Mouse (Mus musculus): ENCODE measurements around the gene Rdh16f1. TPM values are rescaled to one million over a fixed set of nuclear protein-coding genes. Genes with fewer than 3 reads are reported as not detected.
"Not testable (repeated sequence)": the region's sequence is repeated elsewhere in the genome, so short reads cannot be mapped to it uniquely, and the experiment has no call there.

The Rdh16f1 gene
- polyA plus RNA-seq, 1 experiment from 2014 or later: 1.9 TPM

DNA sequence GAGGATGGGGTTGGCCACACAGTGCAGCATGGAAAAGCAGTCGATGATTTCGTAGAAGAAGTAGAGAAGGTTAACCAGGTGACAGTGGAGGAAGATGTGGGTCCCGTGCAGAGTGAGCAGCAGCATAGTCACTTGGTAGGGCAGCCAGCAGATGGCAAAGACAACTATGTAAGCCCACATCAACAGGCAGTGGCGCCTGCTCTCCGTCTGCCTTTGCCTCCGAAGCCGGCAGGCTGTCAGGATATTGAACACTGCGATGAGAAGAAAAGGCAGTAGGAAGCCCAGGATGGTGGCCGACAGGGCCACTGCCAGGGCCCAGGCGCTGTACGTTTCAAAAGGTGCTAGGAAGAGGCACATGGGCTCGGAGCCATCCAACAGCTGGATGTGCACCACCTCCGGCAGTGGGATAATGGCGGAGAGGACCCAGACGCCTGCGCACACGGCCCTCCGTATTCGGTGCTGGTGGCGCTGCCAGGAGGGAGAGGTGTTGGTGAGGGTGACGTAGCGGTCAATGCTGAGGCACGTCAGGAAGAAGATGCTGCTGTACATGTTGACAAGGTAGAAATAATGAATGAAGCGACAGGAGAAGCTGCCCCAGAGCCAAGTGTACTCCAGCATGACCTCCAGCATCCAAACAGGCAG, 9.3 kb upstream of the Rdh16f1 start:
- peaks cover 9% of the 10 kb centered on the region for H3K4me1 ChIP-seq
- 56% methylated on average over 24 of the region's 24 CpGs for WGBS
- H3K4me3 ChIP-seq (replicated peaks): peak overlapping the region; percentile 7; the same call in 1 of the 2 replicates
- no peak for ATAC-seq (ENCODE audit: insufficient number of reproducible peaks, low FRiP score, low TSS enrichment, low read depth)
- peaks cover 22% of the 10 kb centered on the region for H3K36me3 ChIP-seq
- no peaks in the 10 kb centered on the region for H3K9me3 ChIP-seq (replicated peaks)
- no peak overlapping the region for H3K27ac ChIP-seq (replicated peaks)
- no peaks in the 10 kb centered on the region for H3K27me3 ChIP-seq
- peak overlapping the region; percentile 26 for H3K4me2 ChIP-seq (replicated peaks)
- no peak overlapping the region for H3K9ac ChIP-seq

- Histone ChIP-seq H3K36me3 (peaks cover 13% of the 10 kb centered on the region), H3K4me3 (replicated peaks) (no peak within 1 kb of the TSS), H3K9me3 (replicated peaks) (no peaks in the 10 kb centered on the region), H3K4me1 (peaks cover 9% of the 10 kb centered on the region), H3K9ac (no peak within 1 kb of the TSS), H3K27me3 (no peaks in the 10 kb centered on the region), H3K4me2 (replicated peaks) (no peak within 1 kb of the TSS), H3K27ac (replicated peaks) (no peak within 1 kb of the TSS)
- no peak for ATAC-seq (ENCODE audit: insufficient number of reproducible peaks, low FRiP score, low TSS enrichment, low read depth)
- WGBS: 50% methylated on average over 8 of the region's 8 CpGs
Measured at GRCm38 (mm10) chr10:127751548-127751947, 8.0 kb upstream of the Rdh16f1 start, which contains the start of gene Gpr182. Gene Gpr182 (minus strand): TSS chr10:127751732.

GRCm38 (mm10) chr10:127754566-127755166, 4.9 kb upstream of the Rdh16f1 start:
- Histone ChIP-seq H3K4me3 (replicated peaks) (no peak overlapping the region), H3K9ac (no peak overlapping the region), H3K4me2 (replicated peaks) (no peak overlapping the region), H3K4me1 (no peaks in the 10 kb centered on the region), H3K9me3 (replicated peaks) (no peaks in the 10 kb centered on the region), H3K27me3 (no peaks in the 10 kb centered on the region), H3K36me3 (no peaks in the 10 kb centered on the region), H3K27ac (replicated peaks) (no peak overlapping the region)
- 41% methylated on average over 6 of the region's 6 CpGs for WGBS
- ATAC-seq (ENCODE audit: insufficient number of reproducible peaks, low FRiP score, low TSS enrichment, low read depth): no peak

DNA sequence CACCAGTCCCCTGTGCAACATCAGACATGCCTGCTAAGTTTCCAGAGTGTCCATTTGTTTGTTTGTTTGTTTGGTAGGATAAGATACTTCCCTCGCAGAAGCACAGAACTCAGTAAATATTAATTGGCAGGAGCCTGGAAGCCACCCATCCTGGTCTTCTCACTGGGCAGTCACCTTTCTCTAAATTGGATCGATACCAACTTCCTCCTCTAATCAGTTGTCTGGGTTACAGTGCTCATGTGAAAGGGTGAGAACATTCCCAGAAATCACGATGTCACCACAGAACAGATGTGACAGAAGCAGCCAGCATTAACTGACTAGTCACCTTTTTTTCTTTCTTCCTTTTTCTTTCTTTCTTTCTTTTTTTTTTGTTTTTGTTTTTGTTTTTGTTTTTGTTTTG, 4.3 kb upstream of the Rdh16f1 start:
- 72% methylated on average over 3 of the region's 3 CpGs for WGBS
- no peaks in the 10 kb centered on the region for H3K4me1 ChIP-seq
- H3K4me3 ChIP-seq (replicated peaks): no peak overlapping the region
- no peaks in the 10 kb centered on the region for H3K9me3 ChIP-seq (replicated peaks)
- no peaks in the 10 kb centered on the region for H3K36me3 ChIP-seq
- H3K4me2 ChIP-seq (replicated peaks): no peak overlapping the region
- H3K27ac ChIP-seq (replicated peaks): no peak overlapping the region
- no peaks in the 10 kb centered on the region for H3K27me3 ChIP-seq
- H3K9ac ChIP-seq: no peak overlapping the region
- ATAC-seq (ENCODE audit: insufficient number of reproducible peaks, low FRiP score, low TSS enrichment, low read depth): no peak

- peak overlapping the region; percentile 35 for H3K4me2 ChIP-seq (replicated peaks)
- WGBS: 41% methylated on average over 18 of the region's 18 CpGs
- no peak for ATAC-seq (ENCODE audit: insufficient number of reproducible peaks, low FRiP score, low TSS enrichment, low read depth)
- H3K4me3 ChIP-seq (replicated peaks): peak overlapping the region; percentile 11; the same call in 1 of the 2 replicates
- H3K27ac ChIP-seq (replicated peaks): no peak overlapping the region
- no peaks in the 10 kb centered on the region for H3K9me3 ChIP-seq (replicated peaks)
- no peaks in the 10 kb centered on the region for H3K4me1 ChIP-seq
- H3K36me3 ChIP-seq: no peaks in the 10 kb centered on the region
- H3K9ac ChIP-seq: no peak overlapping the region
- no peaks in the 10 kb centered on the region for H3K27me3 ChIP-seq
Measured at GRCm38 (mm10) chr10:127755770-127756468, 3.7 kb upstream of the Rdh16f1 start.

- H3K4me2 ChIP-seq (replicated peaks); H3K4me3 ChIP-seq (replicated peaks); ATAC-seq (ENCODE audit: insufficient number of reproducible peaks, low FRiP score, low TSS enrichment, low read depth); H3K27ac ChIP-seq (replicated peaks); H3K9me3 ChIP-seq (replicated peaks); H3K4me1 ChIP-seq; H3K36me3 ChIP-seq; H3K27me3 ChIP-seq; H3K9ac ChIP-seq: not testable (repeated sequence)
- WGBS: 81% methylated on average over 10 of the region's 10 CpGs
Measured at GRCm38 (mm10) chr10:127762926-127763325, 3.3 kb downstream of the Rdh16f1 start.

- no peak for ATAC-seq (ENCODE audit: insufficient number of reproducible peaks, low FRiP score, low TSS enrichment, low read depth)
- Histone ChIP-seq H3K9ac (no peak overlapping the region), H3K4me2 (replicated peaks) (no peak overlapping the region), H3K4me3 (replicated peaks) (no peak overlapping the region), H3K9me3 (replicated peaks) (no peaks in the 10 kb centered on the region), H3K4me1 (no peaks in the 10 kb centered on the region), H3K36me3 (no peaks in the 10 kb centered on the region), H3K27ac (replicated peaks) (no peak overlapping the region), H3K27me3 (no peaks in the 10 kb centered on the region)
- 46% methylated on average over 12 of the region's 12 CpGs for WGBS
Measured at GRCm38 (mm10) chr10:127763914-127764680, 4.5 kb downstream of the Rdh16f1 start.

- H3K4me3 ChIP-seq (replicated peaks): no peak overlapping the region
- WGBS: 68% methylated on average over 1 of the region's 1 CpGs
- no peak overlapping the region for H3K27ac ChIP-seq (replicated peaks)
- H3K9ac ChIP-seq: no peak overlapping the region
- no peak for ATAC-seq (ENCODE audit: insufficient number of reproducible peaks, low FRiP score, low TSS enrichment, low read depth)
- no peaks in the 10 kb centered on the region for H3K36me3 ChIP-seq
- no peaks in the 10 kb centered on the region for H3K4me1 ChIP-seq
- no peaks in the 10 kb centered on the region for H3K27me3 ChIP-seq
- no peaks in the 10 kb centered on the region for H3K9me3 ChIP-seq (replicated peaks)
- H3K4me2 ChIP-seq (replicated peaks): no peak overlapping the region
Measured at GRCm38 (mm10) chr10:127766564-127766963, 7.0 kb downstream of the Rdh16f1 start.

DNA sequence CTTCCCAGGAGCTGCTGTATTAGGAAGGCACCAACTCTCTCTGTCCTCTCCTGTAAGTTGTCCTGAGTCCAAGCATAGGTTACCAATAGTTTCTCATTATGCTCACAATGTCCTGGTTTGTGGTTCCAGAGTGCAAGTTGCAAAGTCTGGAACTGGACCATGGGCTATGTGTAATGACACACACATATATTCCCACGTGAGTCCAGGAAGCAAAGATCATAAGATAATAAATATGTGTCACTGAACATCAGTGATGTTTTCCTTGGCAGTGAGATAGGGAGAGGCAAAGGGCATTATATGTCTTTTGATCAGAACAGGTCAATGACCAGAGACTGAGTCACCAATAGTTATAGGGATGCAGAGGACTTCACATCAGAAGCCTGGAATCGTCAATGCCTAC, 16.4 kb downstream of the Rdh16f1 start, which contains the start of gene Rdh9:
Gene Rdh9, plus strand, starts transcription at position 376 of the 400 bp plus-strand sequence.
- no peak within 1 kb of the TSS for H3K27ac ChIP-seq (replicated peaks)
- H3K4me1 ChIP-seq: no peaks in the 10 kb centered on the region
- H3K9ac ChIP-seq: no peak within 1 kb of the TSS
- no peak within 1 kb of the TSS for H3K4me2 ChIP-seq (replicated peaks)
- no peak for ATAC-seq (ENCODE audit: insufficient number of reproducible peaks, low FRiP score, low TSS enrichment, low read depth)
- H3K27me3 ChIP-seq: no peaks in the 10 kb centered on the region
- no peaks in the 10 kb centered on the region for H3K36me3 ChIP-seq
- WGBS: 86% methylated on average over 2 of the region's 2 CpGs
- H3K4me3 ChIP-seq (replicated peaks): no peak within 1 kb of the TSS
- no peaks in the 10 kb centered on the region for H3K9me3 ChIP-seq (replicated peaks)

GRCm38 (mm10) chr10:127782321-127782720, 22.7 kb downstream of the Rdh16f1 start:
- not testable (repeated sequence) for H3K9ac ChIP-seq; H3K36me3 ChIP-seq; H3K27ac ChIP-seq (replicated peaks); H3K4me1 ChIP-seq; H3K4me3 ChIP-seq (replicated peaks); H3K27me3 ChIP-seq; H3K9me3 ChIP-seq (replicated peaks); ATAC-seq (ENCODE audit: insufficient number of reproducible peaks, low FRiP score, low TSS enrichment, low read depth); H3K4me2 ChIP-seq (replicated peaks)
- 94% methylated on average over 17 of the region's 17 CpGs for WGBS

DNA sequence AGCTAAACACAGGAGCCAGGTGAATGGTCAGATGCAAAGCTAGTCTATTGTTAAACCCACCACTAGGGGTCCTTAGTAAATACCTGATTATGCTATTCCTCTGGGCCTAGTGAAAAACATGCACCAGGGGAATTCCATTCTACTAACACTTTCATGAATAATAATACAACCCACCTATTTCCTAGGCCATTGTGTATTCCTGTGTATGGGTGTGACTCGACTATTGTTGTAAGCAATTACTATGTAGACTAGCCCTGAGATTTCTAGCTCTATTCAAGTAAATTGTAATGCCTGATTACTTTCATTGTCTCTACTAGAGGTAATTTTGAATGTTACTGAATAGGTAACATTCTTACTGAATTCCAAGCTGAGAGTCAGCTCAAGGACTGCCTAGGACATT, 25.8 kb downstream of the Rdh16f1 start:
- ATAC-seq (ENCODE audit: insufficient number of reproducible peaks, low FRiP score, low TSS enrichment, low read depth); H3K4me3 ChIP-seq (replicated peaks); H3K27me3 ChIP-seq; H3K27ac ChIP-seq (replicated peaks); H3K4me1 ChIP-seq; H3K9ac ChIP-seq; H3K9me3 ChIP-seq (replicated peaks); H3K4me2 ChIP-seq (replicated peaks); H3K36me3 ChIP-seq: not testable (repeated sequence)
- WGBS: 84% methylated on average over 1 of the region's 1 CpGs

All from embryonic facial prominence, embryonic 15.5 days (tissue).